Mouse (Mus musculus): ENCODE data around the gene Mecom.

- TF ChIP-seq GATA1 (IDR thresholded peaks at IDR 0.05; ENCODE audit: borderline replicate concordance, low read length) (no peak), FLI1 (IDR thresholded peaks at IDR 0.05; ENCODE audit: low read length) (no peak)
Measured at GRCm38 (mm10) chr3:30139678-30140077, 408.1 kb downstream of the Mecom start.
